Mouse (Mus musculus) heart, adult 10 weeks (tissue): ENCODE measurements around the gene Rsrc1. TPM values are rescaled to one million over a fixed set of nuclear protein-coding genes. Genes with fewer than 3 reads are reported as not detected.

ENCODE experiments used
- polyA plus RNA-seq: library from polyadenylated mRNA; stranded (reverse); fragments of 350-450 nt; fragmentation: Illumina TruSeq; extraction: RNeasy Lipid Tissue Mini Kit (QIAGEN cat#74804); gene quantifications from one replicate; pipeline ENCODE4 v1.2.3, GENCODE M21; 2014; ENCODE audit warnings: low read depth, low replicate concordance

The Rsrc1 gene
- polyA plus RNA-seq: 11.7 TPM

GRCm38 (mm10) chr3:66981101-66981661 is at the start of gene Rsrc1:
Rsrc1 (plus strand) TSS chr3:66981390.

GRCm38 (mm10) chr3:66981706-66982105 is 516 bp downstream of the Rsrc1 start, which contains the start of gene Shox2:
Shox2 (minus strand) TSS chr3:66981771.

GRCm38 (mm10) chr3:67373872-67374271 is 392.7 kb downstream of the Rsrc1 start, which contains the start of gene Mlf1:
Mlf1 (plus strand) TSS chr3:67374097.

GRCm38 (mm10) chr3:67375063-67375462 is 393.9 kb downstream of the Rsrc1 start, which contains the start of gene Gm17402:
Gm17402 (minus strand) TSS chr3:67375163.

Other genes with a start within 250 kb of the Rsrc1 start
- 2.6 TPM for gene Shox2, start 381 bp downstream of the Rsrc1 start, polyA plus RNA-seq